10 mouse cellular contexts compared by ENCODE assay signal in the genomic region with DNA sequence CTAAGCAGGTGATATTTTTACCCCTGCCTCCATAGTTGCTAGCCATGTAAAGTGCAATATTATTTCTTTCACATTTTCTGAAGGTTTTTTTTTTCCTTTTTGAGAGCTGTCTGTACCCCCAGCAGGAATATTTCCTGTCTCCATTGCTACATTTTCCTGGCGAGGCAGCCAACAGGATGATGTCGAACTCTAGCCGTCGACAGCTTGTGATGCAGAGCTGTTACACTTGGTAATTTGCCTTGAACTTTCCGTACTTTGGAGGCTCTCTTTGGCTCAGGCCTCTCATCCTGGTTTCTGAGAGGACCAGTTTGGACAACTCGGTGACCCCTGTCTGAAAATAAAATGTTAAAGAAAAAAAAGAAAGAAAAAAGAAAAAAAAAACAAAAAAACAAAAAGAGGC.
DNase-seq lines count a peak whose midpoint lies in the region; ATAC-seq lines count a peak whose summit lies in the region.
"Had no signal": no experiment of that assay in that cellular context is flagged by ENCODE, and none has a peak within 500 bp of the region (broad histone marks: within the 10 kb centered on the region; RNA-seq: fewer than 3 reads in every experiment).

No protein-coding gene starts in this region.

- no peak for ATAC-seq in megakaryocyte progenitor cell, adult 5-6 weeks (replicated peaks; ENCODE audit: poor library complexity)

- DNase-seq in heart, adult 11 months = peak; percentile 97
- no peak for DNase-seq in heart, embryonic 10.5 days (ENCODE audit: low spot score)
- DNase-seq in 3T3-L1 (ENCODE audit: low read depth, low spot score) (peak; percentile 90), adipocyte (ENCODE audit: low spot score) (peak; percentile 61)
- DNase-seq in kidney, postnatal 36 days = peak; percentile 39 to 61
- no peak for DNase-seq in ovary, postnatal 10 days (ENCODE audit: low spot score)

- H3K36me3 ChIP-seq in heart, embryonic 10.5 days = no peaks in the 10 kb centered on the region
- H3K36me3 ChIP-seq: hindbrain, embryonic 13.5 days had no signal

- WGBS in heart, embryonic 10.5 days = 35% methylated on average over 6 of the region's 6 CpGs

- no peaks in the 10 kb centered on the region for H3K27me3 ChIP-seq in heart, embryonic 10.5 days (ENCODE audit: insufficient read depth, poor library complexity, severe bottlenecking)
- H3K27me3 ChIP-seq: hindbrain, embryonic 13.5 days had no signal

- H3K27ac ChIP-seq in heart, embryonic 10.5 days = no peak overlapping the region
- H3K27ac ChIP-seq: hindbrain, embryonic 13.5 days; stomach, postnatal 0 days had no signal

- H3K9me3 ChIP-seq in heart, embryonic 10.5 days = no peaks in the 10 kb centered on the region
- H3K9me3 ChIP-seq: hindbrain, embryonic 13.5 days had no signal

- no peak overlapping the region for H3K4me3 ChIP-seq in heart, embryonic 10.5 days
- H3K4me3 ChIP-seq: hindbrain, embryonic 13.5 days; myocyte had no signal

- H3K4me1 ChIP-seq in heart, embryonic 10.5 days = peaks cover 20% of the 10 kb centered on the region
- H3K4me1 ChIP-seq: hindbrain, embryonic 13.5 days had no signal

Comparison
In these comparisons a context has a peak if more than half of its experiments do, and no peak if none do; other contexts are left out.
1. DNase-seq: peak in heart, adult 11 months (single experiment), 3T3-L1 (single experiment), adipocyte (single experiment) and kidney, postnatal 36 days (2 of 2); none in heart, embryonic 10.5 days (single experiment) and ovary, postnatal 10 days (single experiment).